Mouse (Mus musculus) gastrocnemius, adult 2 months (tissue): ENCODE measurements at regions not wholly inside any gene's neighbourhood (a gene's known extent, or its start where the extent isn't known, plus 50 kb on each side); places are given as distances from the start of the nearest gene placed in this dataset.

Experiments used
- DNase-seq: peaks from one replicate; pipeline ENCODE4 v3.0.0; 2022
- H3K27ac ChIP-seq: fragments of 200-600 bp; 2 replicates; pipeline ENCODE4 v1.8.1; 2022; ENCODE audit warnings: mild to moderate bottlenecking
- H3K4me3 ChIP-seq: fragments of 200-600 bp; 2 replicates; pipeline ENCODE4 v1.8.1; 2022; ENCODE audit warnings: mild to moderate bottlenecking, moderate library complexity
- CTCF ChIP-seq: fragments of 200-600 bp; IDR thresholded peaks from 2 replicates; pipeline ENCODE4 v1.8.1; 2022; ENCODE audit warnings: antibody characterized with exemption, mild to moderate bottlenecking, moderate library complexity
- intact Hi-C: fragments of 180-260 bp; cut with DNase I; formaldehyde crosslinking; loops from one replicate; pipeline ENCODE4 v1.15.1; 2025

DNA sequence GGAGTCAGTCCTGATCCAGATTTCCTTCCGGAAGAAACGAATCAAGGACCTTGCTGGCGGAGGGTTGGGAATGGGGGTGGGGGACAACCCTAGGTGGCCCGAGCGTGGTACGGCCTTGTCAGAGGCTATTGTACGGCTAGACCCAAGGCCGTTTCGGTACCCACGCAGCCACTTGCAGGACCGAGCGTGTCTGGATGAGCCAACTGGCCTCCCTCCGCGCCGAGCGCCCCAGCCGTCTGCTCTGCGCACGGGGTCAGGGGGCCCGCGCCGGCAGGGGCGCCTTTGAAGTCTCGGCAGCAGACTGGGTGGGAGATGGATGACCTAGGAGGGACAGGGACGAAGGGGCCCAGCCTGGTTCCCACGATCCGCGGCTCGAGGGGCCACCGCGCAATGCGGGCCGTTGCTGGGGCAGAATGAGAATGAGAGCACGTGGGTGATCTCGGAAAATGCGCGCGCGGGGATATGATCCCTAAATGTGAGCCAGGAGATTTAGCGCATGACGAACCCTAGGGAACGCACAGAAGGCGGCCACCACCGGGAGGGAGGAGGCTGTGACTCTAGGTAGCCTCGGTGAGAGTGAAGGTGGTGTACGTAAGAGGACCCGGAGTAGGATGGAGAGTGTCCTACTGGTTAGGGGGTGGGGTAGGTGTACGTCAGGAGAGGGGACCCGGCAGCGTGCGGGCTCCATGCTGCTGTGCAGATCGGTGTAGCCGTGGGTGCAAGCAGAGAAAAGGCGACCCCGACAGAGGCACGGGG lies 76.2 kb upstream of the Hmga2 start:
- no peak overlapping the region for H3K27ac ChIP-seq
- peak overlapping the region; percentile 67 for H3K4me3 ChIP-seq
- DNase-seq, result peak; percentile 20
- intact Hi-C loops, result no loop called here
- no peak for TF ChIP-seq CTCF

DNA sequence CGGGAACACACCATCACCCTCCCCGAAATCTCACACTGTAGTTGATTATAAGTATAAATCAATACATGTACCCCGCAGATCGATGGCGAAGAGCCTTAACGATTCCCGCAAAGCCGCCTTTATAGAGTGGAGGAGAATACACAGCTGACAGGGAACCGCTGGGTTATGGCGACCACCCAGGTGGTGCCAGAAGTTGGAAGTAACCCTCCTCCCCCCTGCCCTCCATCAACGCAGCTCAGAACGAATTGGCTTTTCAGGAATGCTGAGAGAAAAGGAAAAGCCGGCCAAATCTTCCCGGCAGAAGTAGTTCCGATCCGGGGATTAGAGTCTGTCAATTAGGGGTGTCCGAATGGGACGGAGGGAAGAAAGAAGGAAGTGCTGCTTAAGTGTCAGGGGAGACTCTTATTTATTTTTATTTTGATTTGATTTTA lies 75.6 kb upstream of the Hmga2 start:
- no peak for TF ChIP-seq CTCF
- peak overlapping the region; percentile 67 for H3K4me3 ChIP-seq
- H3K27ac ChIP-seq, result no peak overlapping the region
- intact Hi-C loops, result no loop called here
- DNase-seq, result no peak

DNA sequence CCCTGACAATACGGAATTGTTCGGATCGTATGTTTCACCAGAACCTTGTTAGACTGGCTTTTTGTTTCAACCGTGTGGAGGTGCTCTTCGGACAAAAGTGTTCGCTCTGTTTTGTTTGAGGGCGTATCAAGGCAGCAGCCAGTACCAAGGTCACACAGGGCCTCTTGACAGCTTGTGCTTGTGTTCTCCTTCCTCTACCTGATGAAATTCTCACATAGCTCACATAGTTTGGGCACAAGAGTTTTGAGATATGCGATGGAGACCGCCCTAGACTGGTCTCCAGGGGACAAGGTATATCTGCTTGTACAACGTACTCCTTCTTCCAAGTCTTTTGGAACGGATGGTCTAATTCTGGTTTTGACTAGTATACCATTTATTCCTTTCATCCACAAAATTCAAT lies 70.9 kb upstream of the Hmga2 start:
- TF ChIP-seq CTCF, result no peak
- intact Hi-C loops, result no loop called here
- Histone ChIP-seq H3K4me3 (no peak overlapping the region), H3K27ac (no peak overlapping the region)
- DNase-seq, result no peak

DNA sequence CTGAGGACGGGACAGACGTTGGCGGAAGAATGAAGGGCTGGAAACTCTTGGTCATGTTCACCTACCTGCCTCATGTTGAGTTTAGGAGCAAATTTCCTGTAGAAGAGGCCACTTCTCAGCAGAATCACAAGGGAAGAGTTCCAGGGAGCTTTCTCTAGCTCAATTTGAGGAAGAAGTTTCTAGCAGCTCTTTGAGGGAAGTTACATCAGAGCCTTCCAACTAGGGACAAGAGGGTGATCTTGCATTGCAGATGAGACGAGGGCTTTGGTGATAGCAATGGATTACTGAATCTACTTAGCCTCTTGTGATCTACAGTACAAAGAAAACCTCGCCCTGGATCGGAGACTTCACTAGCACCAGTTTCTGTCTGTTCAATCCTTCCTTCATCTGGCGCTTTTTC lies 65.3 kb upstream of the Hmga2 start:
- no peak overlapping the region for H3K4me3 ChIP-seq
- H3K27ac ChIP-seq, result no peak overlapping the region
- DNase-seq, result no peak
- TF ChIP-seq CTCF, result no peak
- intact Hi-C loops, result no loop called here

DNA sequence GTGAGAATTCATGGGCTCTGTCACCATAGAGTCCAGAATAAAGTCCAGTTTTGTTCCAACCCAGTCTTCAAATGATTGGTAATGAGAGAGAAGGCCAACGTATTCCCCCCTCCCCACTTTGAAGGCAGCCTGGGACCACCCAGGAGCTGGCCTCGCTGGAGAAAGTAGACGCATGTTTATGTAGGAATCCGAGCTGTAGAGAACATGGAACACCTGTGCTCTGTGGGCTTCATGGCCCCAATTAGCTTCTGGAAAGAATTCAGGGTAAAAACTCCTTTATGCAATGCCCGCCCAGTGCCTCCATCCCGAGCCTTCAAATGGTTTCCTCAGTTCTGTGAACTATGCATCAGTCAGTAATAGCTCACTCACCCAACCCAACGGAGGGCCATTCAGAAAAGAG lies 62.3 kb upstream of the Hmga2 start:
- H3K27ac ChIP-seq, result no peak overlapping the region
- intact Hi-C loops, result no loop called here
- no peak overlapping the region for H3K4me3 ChIP-seq
- no peak for TF ChIP-seq CTCF
- DNase-seq, result no peak

DNA sequence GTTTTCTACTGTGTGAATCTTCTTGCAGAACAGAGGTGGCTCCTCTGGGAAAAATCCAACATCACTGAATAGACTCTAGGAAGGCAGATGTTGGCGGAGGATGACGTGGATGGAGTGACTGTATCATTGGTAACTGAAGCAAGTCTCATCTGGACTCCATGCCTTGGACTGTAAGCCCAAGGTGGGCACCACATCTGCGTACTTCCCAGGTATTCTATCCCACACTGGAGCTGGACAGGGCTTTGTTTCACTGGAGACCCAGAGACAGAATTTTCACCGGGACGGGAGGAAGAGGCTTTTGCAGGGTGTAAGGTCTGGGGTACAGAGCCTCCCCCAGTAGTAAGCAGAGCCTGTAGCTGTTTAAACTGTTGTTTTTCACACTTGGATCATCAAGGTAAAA lies 52.1 kb upstream of the Hmga2 start:
- no peak overlapping the region for H3K27ac ChIP-seq
- no peak overlapping the region for H3K4me3 ChIP-seq
- DNase-seq, result no peak
- no peak for TF ChIP-seq CTCF
- intact Hi-C loops, result no loop called here

DNA sequence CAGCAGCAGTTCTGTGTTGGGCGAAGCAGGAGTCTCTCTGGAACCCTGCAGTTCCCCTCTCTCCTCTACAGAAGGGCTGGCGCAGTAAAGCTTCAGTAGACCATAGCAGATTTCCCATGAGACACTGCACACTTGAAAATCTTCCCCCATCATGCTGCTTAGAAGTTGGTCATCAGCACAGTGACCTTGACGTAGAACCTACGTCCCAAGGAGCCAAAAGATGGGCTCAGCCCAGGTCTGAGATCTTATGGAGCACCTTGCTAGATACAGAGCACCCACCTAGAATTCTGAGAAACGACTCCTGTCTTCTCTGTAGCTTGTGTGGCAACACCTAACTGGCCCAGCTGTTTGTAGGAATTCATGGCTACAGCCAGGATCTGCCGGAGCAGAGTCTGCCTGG lies 51.7 kb upstream of the Hmga2 start:
- no peak for DNase-seq
- Histone ChIP-seq H3K27ac (no peak overlapping the region), H3K4me3 (no peak overlapping the region)
- intact Hi-C loops, result no loop called here
- no peak for TF ChIP-seq CTCF

DNA sequence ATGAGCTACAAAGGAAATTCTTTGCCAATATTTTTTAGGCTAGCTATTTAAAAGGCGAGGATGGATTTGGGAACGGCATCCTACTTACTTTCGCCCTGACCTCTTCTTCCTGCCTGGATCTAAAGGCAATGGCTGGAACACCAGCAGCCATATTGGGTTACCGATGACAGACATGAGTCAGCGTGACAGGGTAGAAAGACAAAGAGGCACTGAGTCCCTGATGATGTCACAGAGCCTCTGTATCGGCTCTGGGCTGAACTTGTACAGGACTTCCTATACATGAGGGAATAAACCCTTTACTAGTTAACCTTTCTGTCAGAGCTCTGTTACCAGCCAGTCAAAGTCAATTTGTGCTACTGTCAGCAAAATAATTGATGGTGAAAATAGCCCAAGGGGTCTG lies 50.7 kb upstream of the Hmga2 start:
- H3K4me3 ChIP-seq, result no peak overlapping the region
- no peak for TF ChIP-seq CTCF
- intact Hi-C loops, result no loop called here
- DNase-seq, result no peak
- H3K27ac ChIP-seq, result no peak overlapping the region
